In genomic region chr4:114647689-114648088, GRCm38 (mm10) we compare ENCODE assay signal across 9 mouse cellular contexts.
DNase-seq lines count a peak whose midpoint lies in the region; ATAC-seq and TF ChIP-seq lines count a peak whose summit lies in the region.
"Had no signal": no experiment of that assay in that cellular context is flagged by ENCODE, and none has a peak within 500 bp of the region (broad histone marks: within the 10 kb centered on the region; RNA-seq: fewer than 3 reads in every experiment).

No protein-coding gene starts in this region.

- H3K9ac ChIP-seq in forebrain, embryonic 16.5 days (replicated peaks; ENCODE audit: low read depth, low read length): no peak overlapping the region
- H3K9ac ChIP-seq in kidney, embryonic 16.5 days (replicated peaks; ENCODE audit: low read length): no peak overlapping the region
- H3K9ac ChIP-seq in liver, embryonic 14.5 days (replicated peaks): no peak overlapping the region
- H3K9ac ChIP-seq: embryonic facial prominence, embryonic 15.5 days had no signal

- peak; percentile 26; the same call in 1 of the 2 replicates for ATAC-seq in forebrain, embryonic 16.5 days
- peak; percentile 40 for ATAC-seq in kidney, embryonic 16.5 days (ENCODE audit: low FRiP score, low TSS enrichment)
- ATAC-seq in liver, embryonic 14.5 days (ENCODE audit: insufficient read depth): no peak

- peak; percentile 92 for TF ChIP-seq CTCF in liver, embryonic 14.5 days (IDR thresholded peaks at IDR 0.05; ENCODE audit: low read depth)
- TF ChIP-seq CTCF in olfactory bulb, adult 2 months (IDR thresholded peaks at IDR 0.05; ENCODE audit: insufficient read depth, low read depth, low read length): peak; percentile 90

- H3K27me3 ChIP-seq in forebrain, embryonic 16.5 days (replicated peaks; ENCODE audit: control insufficient read depth, insufficient read depth, low read length): peaks cover 7% of the 10 kb centered on the region; the same call in 1 of the 2 replicates
- peaks cover 17% of the 10 kb centered on the region for H3K27me3 ChIP-seq in kidney, embryonic 16.5 days (ENCODE audit: insufficient read depth, low read length)
- H3K27me3 ChIP-seq in liver, embryonic 14.5 days (ENCODE audit: control insufficient read depth, insufficient read depth, low read length): no peaks in the 10 kb centered on the region

- no peak for TF ChIP-seq POLR2A in olfactory bulb, adult 2 months (IDR thresholded peaks at IDR 0.05; ENCODE audit: insufficient read depth, low read depth, low read length)

- no peak overlapping the region for H3K27ac ChIP-seq in forebrain, embryonic 16.5 days (ENCODE audit: low read length)
- no peak overlapping the region for H3K27ac ChIP-seq in kidney, embryonic 16.5 days (ENCODE audit: low read length)
- no peak overlapping the region for H3K27ac ChIP-seq in liver, embryonic 14.5 days
- H3K27ac ChIP-seq in olfactory bulb, adult 2 months (ENCODE audit: insufficient read depth, low read depth, low read length): no peak overlapping the region
- H3K27ac ChIP-seq: embryonic facial prominence, embryonic 15.5 days had no signal

- H3K4me1 ChIP-seq in forebrain, embryonic 16.5 days (replicated peaks; ENCODE audit: control insufficient read depth, insufficient read depth, low read length): no peaks in the 10 kb centered on the region; the same call in 1 of the 2 replicates
- peaks cover 46% of the 10 kb centered on the region for H3K4me1 ChIP-seq in kidney, embryonic 16.5 days (ENCODE audit: insufficient read depth, low read length)
- H3K4me1 ChIP-seq in liver, embryonic 14.5 days (replicated peaks; ENCODE audit: control insufficient read depth in 2 of 2, insufficient read depth in 2 of 2, low read length in 1 of 2): no peaks in the 10 kb centered on the region
- H3K4me1 ChIP-seq in olfactory bulb, adult 2 months (ENCODE audit: control insufficient read depth, insufficient read depth, low read length): peaks cover 4% of the 10 kb centered on the region; the same call in 1 of the 2 replicates

- no peak overlapping the region for H3K4me3 ChIP-seq in forebrain, embryonic 16.5 days (replicated peaks; ENCODE audit: low read length)
- H3K4me3 ChIP-seq in kidney, embryonic 16.5 days (ENCODE audit: low read length): no peak overlapping the region
- H3K4me3 ChIP-seq in liver, embryonic 14.5 days (ENCODE audit: insufficient read depth in 1 of 2, low read depth in 2 of 2, low read length in 2 of 2): no peak overlapping the region
- H3K4me3 ChIP-seq in olfactory bulb, adult 2 months (ENCODE audit: insufficient read depth, low read depth, low read length): no peak overlapping the region
- H3K4me3 ChIP-seq: embryonic facial prominence, embryonic 15.5 days had no signal

- peak; percentile 81 for DNase-seq in layer of hippocampus, adult 11-12 months (ENCODE audit: low spot score)
- DNase-seq in layer of hippocampus, adult 9-10 months (ENCODE audit: low spot score): no peak
- peak; percentile 33 to 42 for DNase-seq in adrenal gland, postnatal 4 days (ENCODE audit: low spot score in 2 of 2)
- no peak for DNase-seq in liver, embryonic 14.5 days (ENCODE audit: low read depth in 3 of 3, low spot score in 3 of 3)
- peak; percentile 77 for DNase-seq in urinary bladder, postnatal 25 days (ENCODE audit: low spot score)

- H3K9me3 ChIP-seq in forebrain, embryonic 16.5 days (ENCODE audit: control insufficient read depth, low read length): no peaks in the 10 kb centered on the region
- H3K9me3 ChIP-seq in kidney, embryonic 16.5 days (ENCODE audit: low read length): no peaks in the 10 kb centered on the region
- no peaks in the 10 kb centered on the region for H3K9me3 ChIP-seq in liver, embryonic 14.5 days (ENCODE audit: control insufficient read depth, low read length)
- H3K9me3 ChIP-seq: embryonic facial prominence, embryonic 15.5 days had no signal

- no peak overlapping the region for H3K4me2 ChIP-seq in forebrain, embryonic 16.5 days (ENCODE audit: low read length)
- H3K4me2 ChIP-seq in kidney, embryonic 16.5 days (replicated peaks; ENCODE audit: low read depth, low read length): no peak overlapping the region
- no peak overlapping the region for H3K4me2 ChIP-seq in liver, embryonic 14.5 days (ENCODE audit: low read depth)
- H3K4me2 ChIP-seq: embryonic facial prominence, embryonic 15.5 days had no signal

- 16% methylated on average over 4 of the region's 4 CpGs for WGBS in forebrain, embryonic 16.5 days
- WGBS in kidney, embryonic 16.5 days: 9% methylated on average over 4 of the region's 4 CpGs
- WGBS in liver, embryonic 14.5 days (ENCODE audit: insufficient replicate concordance): 5% methylated on average over 4 of the region's 4 CpGs
- 15% methylated on average over 4 of the region's 4 CpGs for WGBS in olfactory bulb, adult 2 months

- no peak for TF ChIP-seq EP300 in liver, embryonic 14.5 days (IDR thresholded peaks at IDR 0.05; ENCODE audit: low read depth)

- no peaks in the 10 kb centered on the region for H3K36me3 ChIP-seq in forebrain, embryonic 16.5 days (ENCODE audit: control insufficient read depth, insufficient read depth)
- no peaks in the 10 kb centered on the region for H3K36me3 ChIP-seq in kidney, embryonic 16.5 days (ENCODE audit: insufficient read depth, low read length)
- no peaks in the 10 kb centered on the region for H3K36me3 ChIP-seq in liver, embryonic 14.5 days (replicated peaks; ENCODE audit: control insufficient read depth, insufficient read depth, low read depth)
- H3K36me3 ChIP-seq: embryonic facial prominence, embryonic 15.5 days had no signal

Comparison
In these comparisons a context has a peak if more than half of its experiments do, and no peak if none do; other contexts are left out.
1. DNase-seq: peak in layer of hippocampus, adult 11-12 months (single experiment), adrenal gland, postnatal 4 days (2 of 2) and urinary bladder, postnatal 25 days (single experiment); none in layer of hippocampus, adult 9-10 months (single experiment) and liver, embryonic 14.5 days (0 of 3).